ENCODE assay signal across 8 mouse cellular contexts in genomic region chr16:90925461-90925860, GRCm38 (mm10). TPM values are rescaled to one million over a fixed set of nuclear protein-coding genes. Genes with fewer than 3 reads are reported as not detected.
DNase-seq lines count a peak whose midpoint lies in the region; ATAC-seq and TF ChIP-seq lines count a peak whose summit lies in the region.
"Had no signal": no experiment of that assay in that cellular context is flagged by ENCODE, and none has a peak within 500 bp of the region (broad histone marks: within the 10 kb centered on the region; RNA-seq: fewer than 3 reads in every experiment).

No protein-coding gene starts in this region.

- H3K27ac ChIP-seq in bone marrow macrophage, adult 2 months (ENCODE audit: insufficient read depth, low read depth, low read length): no peak overlapping the region
- H3K27ac ChIP-seq: limb, embryonic 15.5 days had no signal

- no peak for TF ChIP-seq POLR2A in bone marrow macrophage, adult 2 months (IDR thresholded peaks at IDR 0.05; ENCODE audit: borderline replicate concordance, low read depth, low read length)

- WGBS in large intestine, adult 2 months: 25% methylated on average over 5 of the region's 5 CpGs

- peak; percentile 76 for DNase-seq in MN1 (ENCODE audit: low spot score)
- peak; percentile 87 for DNase-seq in heart, postnatal 4 days
- DNase-seq in large intestine, adult 2 months (ENCODE audit: low read depth, low spot score): peak; percentile 25
- DNase-seq in lung, postnatal 10 days: peak; percentile 81
- peak; percentile 74 for DNase-seq in right cerebral cortex, postnatal 14 days

- peak; percentile 90 for TF ChIP-seq CTCF in bone marrow macrophage, adult 2 months (IDR thresholded peaks at IDR 0.05; ENCODE audit: low read depth, low read length)

- H3K4me3 ChIP-seq in bone marrow macrophage, adult 2 months (ENCODE audit: insufficient read depth, low read length): no peak overlapping the region
- H3K4me3 ChIP-seq: limb, embryonic 15.5 days had no signal

- H3K4me1 ChIP-seq in bone marrow macrophage, adult 2 months (ENCODE audit: control insufficient read depth, insufficient read depth, low read length): no peaks in the 10 kb centered on the region
- H3K4me1 ChIP-seq: limb, embryonic 15.5 days had no signal

- peak; percentile 69 for ATAC-seq in erythroblast, adult 5-6 weeks (replicated peaks; ENCODE audit: low FRiP score, poor library complexity, severe bottlenecking)

RNA-seq across cellular contexts. Expression of gene Cfap298, which starts 9.5 kb away (rescaled TPM):
- 7.1 and 9.4 TPM in 2 replicates for polyA plus RNA-seq in bone marrow macrophage, adult 2 months (2012; ENCODE audit: insufficient read depth, insufficient read length, missing spikeins)
- 1.2 and 18.8 TPM in 2 replicates for total RNA-seq in erythroblast, adult 5-6 weeks (2015; ENCODE audit: low replicate concordance)
- total RNA-seq in erythroblast, adult 5-6 weeks (2017; ENCODE audit: low replicate concordance): 7.0 and 20.1 TPM in 2 replicates
- 10 to 100 TPM; 26.2 to 32.8 TPM for total RNA-seq in heart, postnatal 4 days (2021)
- polyA plus RNA-seq in large intestine, adult 2 months (2012; rRNA removed): 8.0 and 9.4 TPM in 2 replicates

Comparison
In these comparisons a context has a peak if more than half of its experiments do, and no peak if none do; other contexts are left out.
1. DNase-seq: peak in every context shown above with its lines; median percentile 87 in heart, postnatal 4 days; 81 in lung, postnatal 10 days; 76 in MN1; 74 in right cerebral cortex, postnatal 14 days; 25 in large intestine, adult 2 months.